Mouse (Mus musculus): ENCODE results near the gene Snrpd3. TPM values are rescaled to one million over a fixed set of nuclear protein-coding genes. Genes with fewer than 3 reads are reported as not detected.
A peak's percentile ranks its signal among the peaks of the same experiment; 100 is the strongest.

The Snrpd3 gene
- polyA plus RNA-seq, 1 experiment: 195 TPM

DNA sequence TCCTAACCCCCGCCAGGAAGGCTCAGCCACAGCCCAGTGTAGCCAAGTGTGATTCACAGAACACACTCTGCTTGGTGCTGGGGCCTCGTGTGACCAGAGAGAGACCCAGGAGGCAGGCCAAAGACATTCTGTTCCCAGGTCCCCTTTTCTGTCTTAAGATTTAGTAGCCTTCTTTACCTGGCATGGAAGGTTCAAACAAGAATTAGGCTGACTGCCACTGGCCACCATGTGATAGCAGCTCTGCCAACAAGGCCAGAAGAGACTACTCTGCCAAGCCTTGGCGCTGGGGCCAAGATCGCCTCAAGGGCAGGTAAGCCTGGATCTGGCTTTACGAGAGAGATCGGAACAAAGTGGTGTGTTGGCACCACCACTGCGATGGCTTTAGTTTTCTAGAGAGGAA lies 6.9 kb upstream of the Snrpd3 start:
- no peak overlapping the region for H3K4me3 ChIP-seq
- TF ChIP-seq SRF (IDR thresholded peaks at IDR 0.05; ENCODE audit: control insufficient read depth, insufficient read length, low read depth) (no peak), MYOD1 (IDR thresholded peaks at IDR 0.05; ENCODE audit: control insufficient read depth in 1 of 3, insufficient read length in 2 of 3, low read depth in 2 of 3) (no peak), MAX (IDR thresholded peaks at IDR 0.05; ENCODE audit: low read depth) (no peak), POLR2AphosphoS2 (IDR thresholded peaks at IDR 0.05; ENCODE audit: insufficient read length, low read depth) (no peak), MYOG (IDR thresholded peaks at IDR 0.05; ENCODE audit: control insufficient read depth in 1 of 3, insufficient read depth in 1 of 3, insufficient read length in 2 of 3, low read depth in 2 of 3) (no peak), USF1 (IDR thresholded peaks at IDR 0.05; ENCODE audit: low read depth) (no peak), REST (IDR thresholded peaks at IDR 0.05; ENCODE audit: insufficient read depth, insufficient read length) (no peak), POLR2A (IDR thresholded peaks at IDR 0.05; ENCODE audit: insufficient read length, low read depth) (no peak), TCF3 (IDR thresholded peaks at IDR 0.05; ENCODE audit: insufficient read length, low read depth) (no peak)
- no peak overlapping the region for H3K4me2 ChIP-seq (ENCODE audit: low read depth)
- no peak overlapping the region for H3ac ChIP-seq (ENCODE audit: control insufficient read depth, insufficient read length)
- no peaks in the 10 kb centered on the region for H3K27me3 ChIP-seq (ENCODE audit: control insufficient read depth, insufficient read depth, insufficient read length)
- H3K79me2 ChIP-seq (ENCODE audit: control insufficient read depth, insufficient read depth): peaks cover 12% of the 10 kb centered on the region
- H3K36me3 ChIP-seq (ENCODE audit: control insufficient read depth, insufficient read depth): peaks cover 4% of the 10 kb centered on the region

DNA sequence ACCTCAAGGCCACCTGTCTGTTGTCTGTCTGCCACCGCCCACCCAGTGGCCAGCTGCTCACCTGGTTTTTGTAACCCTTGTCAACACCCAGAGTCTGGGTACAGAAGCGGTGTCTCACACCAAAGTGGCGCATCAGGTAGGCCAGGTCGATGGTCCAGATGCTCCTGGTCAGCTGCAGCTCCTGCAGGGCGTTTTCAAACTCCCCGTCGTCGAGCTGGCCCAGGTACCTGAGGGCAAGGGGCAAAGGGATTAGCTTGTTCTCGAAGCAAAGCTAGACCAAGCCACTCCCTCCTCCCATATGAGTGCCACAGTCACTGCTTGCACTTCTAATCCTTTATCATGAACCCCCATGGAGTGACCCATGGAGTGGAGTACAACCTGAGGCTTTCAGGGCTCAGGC lies 6.3 kb upstream of the Snrpd3 start:
- Histone ChIP-seq H3K36me3 (ENCODE audit: control insufficient read depth, insufficient read depth) (peaks cover 4% of the 10 kb centered on the region), H3K79me2 (ENCODE audit: control insufficient read depth, insufficient read depth) (peaks cover 19% of the 10 kb centered on the region), H3K4me2 (ENCODE audit: low read depth) (no peak overlapping the region), H3ac (ENCODE audit: control insufficient read depth, insufficient read length) (no peak overlapping the region), H3K4me3 (no peak overlapping the region), H3K27me3 (ENCODE audit: control insufficient read depth, insufficient read depth, insufficient read length) (no peaks in the 10 kb centered on the region)
- no peak for TF ChIP-seq MYOG (IDR thresholded peaks at IDR 0.05; ENCODE audit: control insufficient read depth in 1 of 3, insufficient read depth in 1 of 3, insufficient read length in 2 of 3, low read depth in 2 of 3)
- TF ChIP-seq USF1 (IDR thresholded peaks at IDR 0.05; ENCODE audit: low read depth): no peak
- TF ChIP-seq E2F4 (IDR thresholded peaks at IDR 0.05; ENCODE audit: insufficient read depth): no peak
- TF ChIP-seq TCF12 (IDR thresholded peaks at IDR 0.05; ENCODE audit: insufficient read depth, poor library complexity, severe bottlenecking): no peak
- TF ChIP-seq SRF (IDR thresholded peaks at IDR 0.05; ENCODE audit: control insufficient read depth, insufficient read length, low read depth): no peak
- TF ChIP-seq REST (IDR thresholded peaks at IDR 0.05; ENCODE audit: insufficient read depth, insufficient read length): no peak
- no peak for TF ChIP-seq MAX (IDR thresholded peaks at IDR 0.05; ENCODE audit: low read depth)
- TF ChIP-seq POLR2AphosphoS2 (IDR thresholded peaks at IDR 0.05; ENCODE audit: insufficient read length, low read depth): no peak
- TF ChIP-seq POLR2A (IDR thresholded peaks at IDR 0.05; ENCODE audit: insufficient read length, low read depth): no peak
- TF ChIP-seq TCF3 (IDR thresholded peaks at IDR 0.05; ENCODE audit: insufficient read length, low read depth): no peak

DNA sequence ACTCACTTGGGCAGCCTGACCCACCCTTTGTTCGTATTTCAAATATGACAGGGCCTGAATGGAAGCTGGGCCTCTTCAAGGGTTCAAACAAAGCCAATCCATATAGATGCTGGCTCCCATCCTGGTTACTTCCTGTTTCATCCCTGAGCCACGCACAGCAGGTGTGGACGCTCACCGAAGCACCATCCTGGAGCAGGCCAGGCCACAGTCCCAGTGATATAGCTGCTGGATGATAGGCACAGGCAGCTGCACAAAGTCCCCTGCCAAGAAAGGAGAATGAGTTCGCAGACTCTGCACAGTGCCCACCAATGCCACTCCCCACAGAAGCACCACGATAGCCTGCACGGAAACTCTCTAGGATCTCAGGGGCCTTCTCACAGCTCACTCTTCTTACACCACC lies 5.5 kb upstream of the Snrpd3 start:
- peaks cover 4% of the 10 kb centered on the region for H3K36me3 ChIP-seq (ENCODE audit: control insufficient read depth, insufficient read depth)
- TF ChIP-seq MAX (IDR thresholded peaks at IDR 0.05; ENCODE audit: low read depth) (no peak), REST (IDR thresholded peaks at IDR 0.05; ENCODE audit: insufficient read depth, insufficient read length) (no peak), TCF3 (IDR thresholded peaks at IDR 0.05; ENCODE audit: insufficient read length, low read depth) (no peak), E2F4 (IDR thresholded peaks at IDR 0.05; ENCODE audit: insufficient read depth) (no peak), POLR2AphosphoS2 (IDR thresholded peaks at IDR 0.05; ENCODE audit: insufficient read length, low read depth) (no peak), CEBPB (IDR thresholded peaks at IDR 0.05; ENCODE audit: insufficient read depth, poor library complexity, severe bottlenecking) (no peak), USF1 (IDR thresholded peaks at IDR 0.05; ENCODE audit: low read depth) (no peak), MYOG (IDR thresholded peaks at IDR 0.05; ENCODE audit: control insufficient read depth in 1 of 3, insufficient read depth in 1 of 3, insufficient read length in 2 of 3, low read depth in 2 of 3) (peak in 2 of 3 experiments; percentile 21 to 58), SRF (IDR thresholded peaks at IDR 0.05; ENCODE audit: control insufficient read depth, insufficient read length, low read depth) (no peak), MYOD1 (IDR thresholded peaks at IDR 0.05; ENCODE audit: control insufficient read depth in 1 of 3, insufficient read length in 2 of 3, low read depth in 2 of 3) (peak; percentile 11 to 97 (median 97)), TCF12 (IDR thresholded peaks at IDR 0.05; ENCODE audit: insufficient read depth, poor library complexity, severe bottlenecking) (no peak), POLR2A (IDR thresholded peaks at IDR 0.05; ENCODE audit: insufficient read length, low read depth) (no peak)
- H3K4me2 ChIP-seq (ENCODE audit: low read depth): peak overlapping the region; percentile 3
- H3K27me3 ChIP-seq (ENCODE audit: control insufficient read depth, insufficient read depth, insufficient read length): no peaks in the 10 kb centered on the region
- no peak overlapping the region for H3K4me3 ChIP-seq
- no peak overlapping the region for H3ac ChIP-seq (ENCODE audit: control insufficient read depth, insufficient read length)
- peaks cover 26% of the 10 kb centered on the region for H3K79me2 ChIP-seq (ENCODE audit: control insufficient read depth, insufficient read depth)

DNA sequence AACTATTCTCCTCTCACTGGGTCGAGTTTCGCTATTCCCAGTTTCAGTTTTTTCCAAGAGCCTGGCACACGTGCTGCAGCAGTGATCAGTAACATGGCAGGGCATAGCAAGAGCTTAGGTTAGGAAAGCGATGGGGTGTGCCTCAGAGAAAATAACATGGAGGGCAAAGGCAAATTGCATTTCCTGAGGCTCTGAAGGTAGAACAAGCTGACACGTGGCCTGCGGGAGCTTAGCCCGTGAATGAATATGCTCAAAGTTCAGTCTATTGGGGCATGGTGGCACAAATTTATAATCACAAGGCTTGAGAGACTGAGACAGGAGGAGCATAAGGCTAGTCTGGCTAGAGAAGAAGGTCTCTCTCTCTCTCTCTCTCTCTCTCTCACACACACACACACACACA lies 4.6 kb upstream of the Snrpd3 start:
- no peak overlapping the region for H3ac ChIP-seq (ENCODE audit: control insufficient read depth, insufficient read length)
- no peak overlapping the region for H3K4me2 ChIP-seq (ENCODE audit: low read depth)
- TF ChIP-seq POLR2AphosphoS2 (IDR thresholded peaks at IDR 0.05; ENCODE audit: insufficient read length, low read depth) (no peak), MAX (IDR thresholded peaks at IDR 0.05; ENCODE audit: low read depth) (no peak), REST (IDR thresholded peaks at IDR 0.05; ENCODE audit: insufficient read depth, insufficient read length) (no peak), CEBPB (IDR thresholded peaks at IDR 0.05; ENCODE audit: insufficient read depth, poor library complexity, severe bottlenecking) (no peak), POLR2A (IDR thresholded peaks at IDR 0.05; ENCODE audit: insufficient read length, low read depth) (no peak), TCF12 (IDR thresholded peaks at IDR 0.05; ENCODE audit: insufficient read depth, poor library complexity, severe bottlenecking) (no peak), MYOD1 (IDR thresholded peaks at IDR 0.05; ENCODE audit: control insufficient read depth in 1 of 3, insufficient read length in 2 of 3, low read depth in 2 of 3) (no peak)
- peaks cover 26% of the 10 kb centered on the region for H3K79me2 ChIP-seq (ENCODE audit: control insufficient read depth, insufficient read depth)
- no peak overlapping the region for H3K4me3 ChIP-seq
- H3K27me3 ChIP-seq (ENCODE audit: control insufficient read depth, insufficient read depth, insufficient read length): no peaks in the 10 kb centered on the region
- H3K36me3 ChIP-seq (ENCODE audit: control insufficient read depth, insufficient read depth): peaks cover 4% of the 10 kb centered on the region

Data from myocyte (in vitro differentiated cells).